Mouse (Mus musculus) right cerebral cortex, adult 18-20 months (tissue): ENCODE results near the gene Rtel1.
A peak's percentile ranks its signal among the peaks of the same experiment; 100 is the strongest.

Source experiments
- DNase-seq: peaks from one replicate; pipeline ENCODE4 v3.0.0; 2022; ENCODE audit warnings: mixed read lengths

Gene Rtel1

DNA sequence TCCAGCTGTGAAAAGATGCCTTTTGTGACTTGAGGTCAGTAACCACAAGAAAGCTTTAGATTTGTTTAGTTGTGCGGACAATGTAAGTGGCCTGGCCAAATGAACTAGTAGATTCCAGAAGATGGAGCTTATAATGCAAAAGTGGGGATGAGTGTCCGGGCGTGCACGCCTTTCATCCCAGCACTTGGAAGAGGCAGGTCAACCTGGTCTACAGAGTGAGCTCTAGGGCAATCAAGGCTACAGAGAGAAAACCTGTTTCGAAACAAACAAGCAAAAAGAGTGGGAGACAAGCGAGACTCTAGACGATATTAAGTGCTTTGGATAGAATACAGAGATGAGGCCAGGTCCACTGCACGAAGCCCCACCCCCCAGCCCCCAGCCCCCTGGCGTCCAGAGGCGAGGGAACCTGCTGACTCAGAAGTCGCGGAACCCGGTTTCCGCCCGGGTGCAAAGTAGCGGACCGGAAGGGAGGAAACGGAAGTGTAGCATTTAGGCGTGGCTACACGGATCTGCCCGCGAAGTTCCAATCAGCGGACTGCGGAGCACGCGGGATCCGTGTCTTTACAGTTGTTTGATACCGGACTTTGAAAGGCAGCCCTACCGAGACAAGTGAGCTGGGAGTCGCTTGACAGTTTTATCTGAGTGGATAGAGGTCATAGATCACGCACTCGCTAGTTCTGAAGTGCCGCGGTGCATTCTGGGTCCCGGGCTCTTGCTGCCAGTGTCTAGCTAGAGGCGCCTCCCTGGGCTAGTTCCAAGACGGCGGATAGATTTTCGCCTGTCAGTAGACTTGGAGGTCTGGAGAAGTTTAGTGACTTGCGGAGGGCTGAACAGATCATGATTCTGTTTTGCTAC is at the start of gene Rtel1:
Rtel1 (plus strand) TSS at position 492 of the 855 bp plus-strand sequence.
- DNase-seq: peak; percentile 86

DNA sequence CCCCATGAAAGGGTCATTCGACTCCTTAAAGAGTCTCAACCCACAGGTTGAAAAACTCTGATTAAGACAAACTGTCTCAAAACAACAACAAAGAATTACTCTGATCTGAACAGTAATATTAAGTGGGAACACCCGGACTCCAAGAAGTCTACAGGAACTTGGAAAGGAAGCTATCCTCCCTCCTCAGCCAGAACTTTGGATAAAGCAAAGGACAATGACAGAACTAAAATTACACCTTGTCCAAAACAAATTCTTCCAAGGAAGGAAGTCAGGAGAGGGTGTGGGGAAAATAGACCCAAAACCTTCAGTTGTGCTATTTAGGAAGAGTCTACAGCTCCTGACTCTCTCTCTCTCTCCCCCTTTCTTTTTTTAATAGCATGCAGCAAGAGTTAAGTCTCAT is 47.4 kb upstream of the Rtel1 start:
- DNase-seq: no peak

DNA sequence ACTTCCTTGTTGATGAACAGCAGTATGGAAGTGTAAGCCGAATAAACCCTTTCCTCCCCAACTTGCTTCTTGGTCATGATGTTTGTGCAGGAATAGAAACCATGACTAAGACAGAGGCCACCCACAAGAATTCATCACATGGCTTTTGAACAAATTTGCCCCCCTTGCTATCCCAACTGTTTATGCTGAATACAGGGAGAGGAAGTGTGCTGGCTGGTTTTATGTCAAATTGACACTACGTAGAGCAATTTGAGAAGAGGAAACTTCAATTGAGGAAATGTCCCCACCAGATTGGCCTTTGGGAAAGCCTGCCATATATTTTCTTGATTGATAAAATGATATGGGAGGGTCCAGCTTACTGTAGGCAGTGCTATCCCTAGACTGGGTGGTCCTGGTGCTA is 45.7 kb upstream of the Rtel1 start:
- DNase-seq: no peak

DNA sequence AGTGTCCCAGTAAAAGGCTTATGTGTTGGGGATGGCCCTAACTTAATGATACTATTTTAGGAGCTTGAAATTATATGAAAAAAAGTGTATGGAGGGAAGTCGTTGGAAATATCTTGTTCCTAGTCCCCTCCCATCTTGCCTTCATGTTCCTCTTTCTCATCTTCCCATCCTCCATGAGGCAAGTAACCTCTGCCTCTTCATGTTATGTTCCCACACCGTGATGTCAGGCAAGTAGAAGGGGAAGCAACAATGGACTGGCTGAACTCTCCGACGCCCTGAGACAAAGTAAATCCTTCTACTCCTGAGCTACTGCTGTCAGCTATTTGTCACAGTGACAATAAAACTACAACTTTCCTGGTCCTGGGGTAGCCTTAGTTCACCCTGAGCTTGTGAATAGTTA is 44.9 kb upstream of the Rtel1 start:
- no peak for DNase-seq

DNA sequence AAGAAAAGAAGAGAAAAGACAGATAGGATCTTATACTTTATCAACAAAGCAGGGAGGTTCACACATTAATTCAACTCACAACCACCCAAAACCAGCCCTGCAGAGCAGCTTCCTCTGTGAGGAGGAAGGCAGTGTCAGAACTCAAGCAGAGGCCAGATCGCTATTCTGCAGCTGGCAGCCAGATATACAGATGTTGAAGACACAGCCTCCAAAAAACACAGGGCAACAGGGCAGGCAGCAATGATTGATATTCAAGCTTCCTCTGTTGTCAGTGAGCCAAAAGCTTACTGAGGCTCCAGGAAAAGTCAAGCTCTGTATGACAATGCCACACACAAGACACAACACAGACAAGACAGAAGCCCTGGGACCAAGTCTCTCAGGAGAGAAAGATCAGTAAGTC is 42.8 kb upstream of the Rtel1 start:
- DNase-seq: no peak

DNA sequence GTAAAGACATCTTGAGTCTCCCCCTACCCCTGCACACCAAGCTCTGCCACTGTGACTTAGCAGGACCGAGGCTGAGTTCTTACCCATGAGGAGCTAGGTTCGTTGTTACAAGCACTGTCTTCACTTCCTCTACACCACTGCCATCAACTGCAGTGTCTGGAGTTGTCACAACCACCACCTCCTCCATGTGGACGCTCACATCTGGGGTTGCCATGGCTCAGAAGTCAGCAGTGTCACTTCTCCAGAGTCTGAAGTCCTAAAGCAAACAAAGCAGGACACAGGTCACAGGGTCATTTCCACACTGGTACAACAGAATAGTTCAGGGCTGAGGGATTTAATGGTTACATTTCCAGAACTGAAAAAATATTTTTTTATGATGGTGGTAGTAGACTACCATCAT is 41.7 kb upstream of the Rtel1 start:
- no peak for DNase-seq

DNA sequence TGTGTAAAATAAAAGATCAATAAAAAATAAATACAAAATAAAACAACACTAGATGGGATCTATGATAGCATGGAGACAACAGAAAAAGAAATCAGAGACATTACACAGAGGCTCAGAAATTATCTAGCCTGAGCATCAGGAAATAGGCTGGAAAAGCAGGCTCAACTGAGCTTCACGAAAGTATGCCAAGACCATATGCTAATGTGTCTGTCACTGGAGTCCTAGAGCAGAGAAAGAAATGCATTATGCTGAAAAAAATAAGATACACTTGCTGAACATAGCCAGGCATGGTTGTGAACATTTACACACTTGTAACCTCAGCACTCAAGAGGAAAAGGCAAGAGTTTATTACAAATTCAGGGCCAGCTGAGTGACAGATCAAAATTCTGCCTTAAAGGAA is 39.6 kb upstream of the Rtel1 start:
- DNase-seq: no peak

DNA sequence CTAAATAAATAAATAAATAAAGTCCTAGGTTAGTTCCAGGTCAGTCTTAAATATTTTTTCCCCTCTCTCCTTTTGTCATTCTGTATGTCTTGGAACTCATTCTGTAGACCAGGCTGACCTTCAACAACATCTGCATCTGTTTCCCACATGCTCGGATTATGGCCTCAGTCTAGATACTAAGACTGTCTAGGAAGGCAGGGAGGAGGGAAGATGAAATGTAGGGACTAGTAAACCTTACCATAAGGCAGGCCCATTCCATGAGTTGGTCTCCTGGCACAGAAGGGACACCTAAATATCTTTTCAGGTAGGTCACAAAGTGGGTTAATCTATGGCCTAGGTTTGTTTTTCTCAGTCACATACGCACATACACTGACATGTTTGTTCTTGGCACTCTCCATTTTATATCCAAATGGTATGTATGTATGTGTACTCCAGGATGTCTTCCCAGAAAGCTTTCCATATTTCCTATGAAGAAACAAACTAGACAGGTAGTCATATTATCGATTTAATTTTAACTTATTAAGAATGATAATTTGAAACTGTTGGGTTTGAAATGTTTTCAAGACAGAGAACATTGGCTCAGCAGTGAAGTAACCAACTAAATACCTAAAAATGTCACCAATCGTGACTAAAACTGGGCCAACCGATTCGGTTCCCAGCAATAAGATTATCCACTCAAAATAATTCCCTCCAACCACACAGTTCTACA is 32.8 kb upstream of the Rtel1 start:
- no peak for DNase-seq

DNA sequence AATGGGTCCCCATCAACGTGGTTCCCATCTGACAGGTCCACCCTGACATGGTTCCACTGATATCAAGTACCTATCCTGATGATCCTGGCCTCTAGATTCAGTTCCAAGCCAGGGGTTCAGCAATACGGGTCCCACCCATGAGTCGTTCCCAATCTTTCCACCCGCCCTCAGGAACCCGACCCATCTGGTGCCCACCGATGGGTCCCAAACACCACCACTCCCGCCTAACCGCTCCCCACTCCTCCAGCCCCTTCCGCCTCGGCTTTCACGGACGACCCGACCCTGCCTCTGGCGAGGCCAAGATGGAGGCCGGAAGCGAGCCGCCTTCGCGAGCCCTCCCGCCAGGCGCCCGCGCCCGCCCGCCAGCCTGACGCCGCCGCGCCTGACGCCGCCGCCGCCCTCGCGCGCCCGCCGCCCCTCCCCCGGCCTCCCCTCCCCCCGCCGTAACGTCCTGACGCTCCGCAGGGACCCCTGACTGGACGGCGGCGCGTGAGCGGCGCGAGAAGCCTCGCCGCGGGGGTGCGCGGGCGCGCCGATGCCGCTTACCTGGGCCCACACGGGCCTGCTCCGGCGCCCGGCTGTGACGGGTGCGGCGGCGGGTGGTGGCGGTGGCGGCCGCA is 32.1 kb upstream of the Rtel1 start:
- DNase-seq: peak; percentile 82

DNA sequence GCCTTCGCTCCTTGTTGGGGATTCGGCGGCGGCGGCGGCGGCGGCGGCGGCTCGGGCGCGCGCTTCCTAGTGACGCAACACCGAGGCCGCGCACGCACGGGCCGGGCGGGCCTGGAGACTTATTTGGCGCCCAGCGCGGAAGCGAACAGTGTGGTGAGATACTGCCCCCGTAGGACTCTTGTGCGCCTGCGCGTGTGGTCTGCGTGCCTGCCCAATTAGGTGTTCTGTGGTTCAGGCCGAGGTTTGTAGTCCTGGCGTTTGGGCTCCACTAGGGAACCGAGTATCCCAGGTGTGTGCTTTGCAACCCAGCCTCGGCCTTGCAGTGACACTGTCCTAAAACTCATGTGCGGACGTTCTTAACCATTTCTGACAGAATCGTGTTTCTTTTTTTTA is 31.6 kb upstream of the Rtel1 start, which contains the start of gene Gmeb2:
Gmeb2 (minus strand) TSS at position 78 of the 393 bp plus-strand sequence.
- DNase-seq: peak; percentile 95

DNA sequence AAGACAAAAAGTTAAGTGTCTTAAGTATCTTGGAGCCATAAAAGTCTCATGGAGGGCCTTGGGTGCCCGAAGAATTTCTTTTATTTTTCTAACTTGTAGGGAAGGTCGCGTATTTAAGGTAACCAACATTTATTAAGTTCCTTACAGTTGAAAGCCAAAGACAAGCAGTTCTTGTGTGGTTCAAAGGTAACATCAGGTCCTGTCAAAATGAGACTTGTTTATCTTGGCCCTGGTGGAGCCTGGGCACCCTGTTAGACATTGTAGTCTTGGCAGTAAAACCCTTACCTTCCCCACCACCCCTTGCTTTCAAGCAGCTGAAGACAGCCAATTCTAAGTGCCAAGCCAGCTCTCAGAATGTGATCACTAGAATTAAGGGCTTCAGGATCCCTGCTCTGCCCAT is 30.8 kb upstream of the Rtel1 start:
- DNase-seq: no peak

DNA sequence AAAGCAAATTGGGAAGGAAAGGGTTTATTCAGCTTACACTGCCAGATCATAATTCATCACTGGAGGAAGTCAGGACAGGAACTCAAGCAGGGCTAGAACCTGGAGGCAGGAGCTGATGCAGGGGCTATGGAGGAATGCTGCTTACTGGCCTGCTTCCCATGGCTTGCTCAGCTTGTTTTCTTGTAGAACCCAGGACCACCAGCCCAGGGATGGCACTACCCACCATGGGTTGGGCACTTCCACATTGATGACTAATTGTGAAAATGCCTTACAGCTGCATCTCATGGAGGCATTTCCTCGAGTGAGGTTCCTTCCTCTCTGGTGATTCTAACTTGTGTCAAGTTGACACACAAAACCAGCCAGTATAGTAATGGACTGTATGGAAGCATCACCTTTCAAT is 28.6 kb upstream of the Rtel1 start:
- no peak for DNase-seq

DNA sequence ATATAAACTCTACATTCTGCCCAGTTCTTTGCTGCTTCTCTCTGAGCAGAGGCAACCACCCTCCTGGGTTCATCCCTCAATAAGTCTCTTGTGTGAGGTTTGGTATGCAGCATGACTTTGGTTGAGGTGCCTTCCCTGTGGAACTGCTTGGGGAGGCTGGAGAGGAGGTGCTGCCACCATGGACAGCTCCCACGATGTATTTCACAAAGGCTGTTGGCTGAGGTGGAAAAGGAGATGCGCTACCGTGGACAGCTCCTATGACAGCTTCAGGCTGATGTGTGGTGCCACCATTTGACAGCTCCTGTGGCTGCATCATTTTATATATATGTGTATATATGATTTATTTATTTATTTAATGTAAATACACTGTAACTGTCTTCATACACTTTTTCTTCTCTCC is 17.5 kb upstream of the Rtel1 start:
- DNase-seq: no peak

DNA sequence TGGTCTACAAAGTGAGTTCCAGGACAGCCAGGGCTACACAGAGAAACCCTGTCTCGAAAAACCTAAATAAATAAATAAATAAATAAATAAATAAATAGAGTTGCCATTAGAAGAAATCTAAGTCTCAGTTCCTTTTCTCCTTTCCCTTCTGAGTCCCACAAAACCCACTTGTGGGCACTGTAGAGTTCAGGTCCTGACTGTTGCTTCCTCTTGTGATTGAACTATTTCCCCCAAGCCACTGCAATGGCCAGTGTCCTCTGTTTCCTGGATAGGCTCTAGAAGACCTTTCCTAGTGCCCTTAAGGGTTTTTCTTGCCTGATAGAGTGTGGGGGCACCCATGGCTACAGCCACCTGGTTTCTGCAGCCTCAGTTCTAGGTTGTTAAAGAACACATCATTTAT is 14.6 kb upstream of the Rtel1 start:
- DNase-seq: no peak

DNA sequence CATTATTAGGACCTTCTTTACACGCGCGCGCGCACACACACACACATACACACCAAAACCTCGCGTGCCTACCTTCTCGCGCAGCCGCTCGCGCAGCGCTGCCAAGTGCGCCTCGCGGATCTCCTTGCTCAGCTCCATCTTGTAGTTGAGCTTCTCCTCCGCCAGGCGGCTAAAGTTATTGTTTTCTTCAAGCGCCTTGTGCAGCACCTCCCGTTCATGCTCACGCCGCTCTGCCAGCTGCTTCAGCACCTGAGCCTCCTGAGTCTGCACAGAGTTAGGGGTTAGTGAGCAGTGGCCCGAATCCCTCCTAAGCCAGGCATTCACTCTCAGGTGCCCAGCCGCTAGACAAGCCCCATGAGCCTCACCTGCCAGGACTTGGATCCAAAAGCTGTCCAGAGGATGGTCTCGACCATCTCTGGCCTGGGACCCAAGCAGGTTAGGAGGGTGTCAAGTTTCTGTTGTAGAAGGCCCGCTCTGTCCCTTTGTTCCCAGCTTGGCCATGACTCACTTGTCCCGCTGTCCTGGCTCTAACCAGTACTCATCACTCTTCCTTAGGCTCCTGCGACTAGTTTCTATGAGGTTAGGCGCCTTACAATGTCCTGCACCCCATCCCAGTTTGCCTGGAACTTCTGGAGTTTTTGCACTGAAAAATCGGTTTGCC is 12.3 kb upstream of the Rtel1 start:
- DNase-seq: peak; percentile 74

DNA sequence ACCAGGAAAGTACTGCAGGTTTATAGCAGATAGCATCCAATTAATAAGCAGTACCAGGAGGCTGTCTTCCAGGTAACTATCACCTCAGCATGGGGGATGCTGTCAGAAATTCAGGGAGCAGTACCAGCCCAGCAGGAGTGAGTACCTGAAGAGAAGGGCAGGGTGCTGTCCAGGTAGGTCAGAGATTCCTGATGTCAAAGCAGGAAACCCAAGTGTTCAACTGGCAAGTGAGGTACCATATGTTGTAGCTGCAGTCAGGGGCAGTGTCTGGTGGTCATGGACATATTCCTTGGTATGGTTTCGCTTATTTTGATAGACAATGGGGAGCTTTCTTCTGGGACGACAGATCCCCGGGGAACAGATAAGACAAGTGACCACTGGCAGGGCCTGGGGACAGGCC is 7.1 kb upstream of the Rtel1 start:
- DNase-seq: no peak

DNA sequence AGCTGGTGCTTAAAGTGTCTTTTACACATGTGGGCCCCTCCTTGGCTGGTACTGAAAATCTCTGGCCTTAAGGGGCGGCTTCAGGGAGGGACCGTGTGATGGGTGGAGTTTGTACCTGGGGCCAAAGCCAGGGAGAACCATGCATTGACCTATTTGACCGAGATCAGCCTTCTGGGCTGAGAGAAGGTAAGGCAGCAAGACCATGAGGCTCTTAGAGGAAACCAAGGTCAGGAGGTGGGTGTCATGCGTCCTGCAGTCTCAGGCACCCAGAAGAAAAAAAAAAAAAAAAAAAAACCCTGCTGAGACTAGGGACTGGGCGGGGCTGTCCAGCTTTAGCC is 6.6 kb upstream of the Rtel1 start:
- DNase-seq: no peak

DNA sequence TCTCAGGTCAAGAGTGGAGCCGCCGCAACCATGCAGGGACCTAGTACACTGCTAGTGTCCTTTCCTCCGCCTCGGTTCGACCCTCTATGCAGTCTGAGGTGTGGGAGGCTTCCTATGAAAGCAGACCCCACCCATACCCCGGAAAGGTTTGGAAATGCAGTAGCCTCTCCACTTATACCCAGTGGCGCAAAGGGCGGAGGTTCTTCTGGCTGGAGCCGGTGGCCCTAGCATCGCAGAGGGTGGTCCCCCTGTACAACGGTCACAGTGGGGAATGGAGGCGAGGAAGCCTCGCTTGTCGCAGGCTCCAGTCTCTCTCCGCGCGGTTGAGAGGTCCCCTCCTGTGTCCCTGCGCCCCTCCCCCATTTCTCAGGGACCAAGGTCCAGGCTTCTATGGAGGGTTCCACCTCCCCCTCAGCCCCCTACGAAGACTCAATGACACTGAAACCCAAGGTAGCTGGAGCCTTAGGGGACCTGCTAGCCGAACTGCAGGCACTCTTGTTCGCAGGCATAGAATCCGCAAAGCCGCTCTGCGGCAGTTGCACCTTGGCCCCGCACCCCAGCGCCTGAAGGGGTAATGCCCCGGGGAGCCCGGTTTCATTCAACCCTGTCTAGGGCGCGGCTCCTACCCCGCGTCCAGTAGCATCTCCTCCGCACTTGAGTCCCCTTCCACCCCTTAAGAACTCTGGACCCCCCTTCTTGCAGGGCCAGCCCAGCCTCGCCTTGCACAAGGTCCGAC is 6.0 kb upstream of the Rtel1 start:
- peak; percentile 35 for DNase-seq

DNA sequence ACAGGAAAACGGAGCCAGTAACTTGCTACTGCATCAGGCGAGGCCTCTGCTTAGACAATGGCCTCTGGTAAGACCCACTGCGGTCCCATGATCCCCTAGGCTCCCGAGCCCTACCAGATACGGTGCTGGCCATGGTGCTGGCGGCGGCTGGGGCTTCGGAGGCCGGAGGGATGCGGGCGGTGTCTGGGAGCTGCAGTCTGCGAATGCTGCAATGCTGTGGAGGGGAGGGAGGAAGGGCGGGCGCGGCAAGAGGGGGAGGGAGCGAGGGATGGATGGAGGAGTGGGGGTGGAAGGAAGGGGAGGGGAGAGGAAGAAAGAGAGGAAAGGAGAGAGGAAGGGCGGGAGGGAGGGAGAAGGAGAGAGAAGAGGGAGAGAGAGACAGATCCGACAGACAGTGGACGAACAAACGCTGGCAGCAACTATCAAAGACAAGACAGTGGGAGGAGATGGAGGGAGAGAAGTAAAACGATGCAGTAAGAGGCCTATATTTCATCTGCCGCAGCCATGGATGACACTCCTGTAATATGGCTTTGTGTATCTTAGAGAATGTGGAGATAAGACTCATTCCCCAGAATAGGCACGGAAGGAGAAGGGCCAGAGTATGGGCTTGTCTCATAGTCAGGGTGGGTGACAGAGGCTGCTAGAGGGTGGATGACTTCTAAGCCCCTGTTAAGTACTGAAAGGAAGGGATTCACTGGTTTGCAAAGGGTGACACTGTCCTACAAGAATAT is 5.3 kb upstream of the Rtel1 start, which contains the start of gene Stmn3:
Stmn3 (minus strand) TSS at position 421 of the 731 bp plus-strand sequence.
- DNase-seq: peak; percentile 83

DNA sequence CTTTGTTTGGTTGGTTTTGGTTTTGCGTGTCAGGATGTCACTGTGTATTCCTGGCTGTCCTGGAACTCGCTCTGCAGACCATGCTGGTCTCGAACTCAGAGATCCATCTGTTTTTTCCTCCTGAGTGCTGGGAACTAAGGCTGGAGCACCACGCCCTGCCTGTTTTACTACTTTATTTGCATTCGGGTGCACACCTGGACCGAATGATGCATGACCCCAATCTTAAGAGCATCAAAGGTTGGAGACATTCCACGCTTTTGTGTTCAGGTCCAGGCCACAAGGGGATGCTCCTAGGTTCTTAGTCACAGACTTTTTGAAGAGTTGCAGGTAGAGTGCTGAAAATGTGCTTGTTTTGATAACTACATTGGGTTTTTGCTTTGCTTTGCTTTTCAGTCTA is 562 bp downstream of the Rtel1 start:
- DNase-seq: no peak

DNA sequence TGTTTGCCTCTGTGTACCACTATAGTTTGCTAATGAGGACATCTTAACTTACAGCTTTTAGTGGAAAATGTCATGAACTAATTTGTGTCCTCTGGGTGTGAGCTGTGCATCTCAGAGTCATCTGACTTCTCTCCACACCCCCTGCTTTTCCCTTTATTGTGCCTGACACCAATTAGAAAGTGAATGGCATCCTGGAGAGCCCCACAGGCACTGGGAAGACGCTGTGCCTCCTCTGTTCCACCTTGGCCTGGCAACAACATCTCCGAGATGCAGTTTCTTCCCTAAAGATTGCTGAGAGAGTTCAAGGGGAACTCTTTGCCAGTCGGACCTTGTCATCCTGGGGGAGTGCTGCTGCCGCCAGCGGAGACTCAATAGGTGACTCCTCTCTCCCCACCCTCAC is 2.6 kb downstream of the Rtel1 start:
- DNase-seq: no peak

DNA sequence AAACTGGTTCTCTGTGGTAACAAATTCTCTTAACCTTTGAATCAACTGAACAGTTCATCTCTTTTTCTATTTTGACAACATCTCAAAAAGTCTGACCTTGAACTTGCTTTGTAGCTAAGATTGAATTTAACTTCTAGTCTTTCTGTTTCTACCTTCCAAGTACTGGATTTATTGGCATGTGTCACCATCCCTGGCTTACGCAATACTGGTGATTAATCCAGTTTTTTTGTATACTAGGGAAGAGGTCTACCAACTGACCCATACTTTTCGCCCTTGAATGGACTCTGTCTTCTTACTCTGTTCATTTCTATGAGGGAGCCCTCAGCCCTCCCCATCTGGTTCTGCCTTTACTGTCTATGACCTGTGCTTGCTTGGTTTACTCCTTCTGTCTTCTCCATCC is 6.6 kb downstream of the Rtel1 start:
- DNase-seq: no peak
